Mouse (Mus musculus) embryo, embryonic 9.5 days (tissue): Measurements from ENCODE around the gene Ywhae.
A peak's percentile ranks its signal among the peaks of the same experiment; 100 is the strongest.

Source experiments
- DNase-seq: peaks from one replicate; pipeline ENCODE4 v3.0.0-alpha.2; 2017; ENCODE audit errors: extremely low spot score

The Ywhae gene

GRCm38 (mm10) chr11:75737806-75738476 lies 5.3 kb downstream of the Ywhae start:
- DNase-seq = no peak

- no peak for DNase-seq
Measured at GRCm38 (mm10) chr11:75738477-75738821, 5.8 kb downstream of the Ywhae start.

GRCm38 (mm10) chr11:75740204-75740603 lies 7.5 kb downstream of the Ywhae start:
- DNase-seq = no peak

GRCm38 (mm10) chr11:75741615-75742014 lies 8.9 kb downstream of the Ywhae start:
- DNase-seq = no peak

- DNase-seq = no peak
Measured at GRCm38 (mm10) chr11:75744761-75745160, 12.1 kb downstream of the Ywhae start.

GRCm38 (mm10) chr11:75750537-75750936 lies 17.9 kb downstream of the Ywhae start:
- DNase-seq = no peak

GRCm38 (mm10) chr11:75751082-75751481 lies 18.4 kb downstream of the Ywhae start:
- DNase-seq = no peak

- no peak for DNase-seq
Measured at GRCm38 (mm10) chr11:75756687-75757086, 24.0 kb downstream of the Ywhae start.

- DNase-seq = no peak
Measured at GRCm38 (mm10) chr11:75758553-75758952, 25.9 kb downstream of the Ywhae start.

GRCm38 (mm10) chr11:75760785-75761184 lies 28.1 kb downstream of the Ywhae start:
- DNase-seq = no peak

- DNase-seq = no peak
Measured at GRCm38 (mm10) chr11:75762708-75763107, 30.0 kb downstream of the Ywhae start.

GRCm38 (mm10) chr11:75764521-75765023 lies 31.9 kb downstream of the Ywhae start:
- no peak for DNase-seq

GRCm38 (mm10) chr11:75765161-75765560 lies 32.5 kb downstream of the Ywhae start:
- DNase-seq = no peak

GRCm38 (mm10) chr11:75767014-75767413 lies 34.3 kb downstream of the Ywhae start:
- peak; percentile 9 for DNase-seq

- DNase-seq = peak; percentile 28
Measured at GRCm38 (mm10) chr11:75768091-75768989, 35.7 kb downstream of the Ywhae start.

GRCm38 (mm10) chr11:75769206-75769605 lies 36.5 kb downstream of the Ywhae start:
- peak; percentile 97 for DNase-seq

GRCm38 (mm10) chr11:75772562-75772961 lies 39.9 kb downstream of the Ywhae start:
- no peak for DNase-seq

GRCm38 (mm10) chr11:75775919-75776318 lies 43.2 kb downstream of the Ywhae start:
- DNase-seq = no peak

- peak; percentile 81 for DNase-seq
Measured at GRCm38 (mm10) chr11:75781919-75782318, 49.2 kb downstream of the Ywhae start.

- no peak for DNase-seq
Measured at GRCm38 (mm10) chr11:75783799-75784198, 51.1 kb downstream of the Ywhae start.

GRCm38 (mm10) chr11:75785897-75786296 lies 53.2 kb downstream of the Ywhae start:
- DNase-seq = no peak

- no peak for DNase-seq
Measured at GRCm38 (mm10) chr11:75792535-75792934, 59.9 kb downstream of the Ywhae start.

- no peak for DNase-seq
Measured at GRCm38 (mm10) chr11:75793351-75793750, 60.7 kb downstream of the Ywhae start.
